Mouse (Mus musculus): ENCODE data around the gene Chic1. TPM values are rescaled to one million over a fixed set of nuclear protein-coding genes. Genes with fewer than 3 reads are reported as not detected.
A peak's percentile ranks its signal among the peaks of the same experiment; 100 is the strongest.

The Chic1 gene
- polyA plus RNA-seq, 1 experiment from 2014 or later: 2.0 TPM

GRCm38 (mm10) chrX:103443755-103444154 lies 87.5 kb downstream of the Chic1 start:
- peak; percentile 78 for TF ChIP-seq CTCF (IDR thresholded peaks at IDR 0.05; ENCODE audit: low read depth)

More at GRCm38 (mm10) chrX:103443755-103444154, 87.5 kb downstream of the Chic1 start:
- H3K27me3 ChIP-seq (replicated peaks; ENCODE audit: control insufficient read depth, insufficient read depth, low read length): peaks cover 14% of the 10 kb centered on the region
- H3K4me1 ChIP-seq (replicated peaks; ENCODE audit: control insufficient read depth, insufficient read depth, low read length): no peaks in the 10 kb centered on the region
- H3K27ac ChIP-seq (ENCODE audit: low read depth, low read length): no peak overlapping the region
- no peaks in the 10 kb centered on the region for H3K36me3 ChIP-seq (ENCODE audit: control insufficient read depth, insufficient read depth)
- H3K4me3 ChIP-seq (ENCODE audit: low read depth, low read length): no peak overlapping the region
- no peak overlapping the region for H3K4me2 ChIP-seq (replicated peaks; ENCODE audit: low read depth)
- H3K9ac ChIP-seq (ENCODE audit: low read depth, low read length): no peak overlapping the region
- no peaks in the 10 kb centered on the region for H3K9me3 ChIP-seq (ENCODE audit: control insufficient read depth)
- 28% methylated on average over 7 of the region's 7 CpGs for WGBS
- no peak for ATAC-seq

Other genes with a start within 250 kb of the Chic1 start
- 1.0 and 1.3 TPM in 2 replicates for gene Nap1l2, start 169.8 kb upstream of the Chic1 start, polyA plus RNA-seq (2015; fragmentation: Nextera tagmentation; extraction: Ambion mirVana)
- gene Cdx4, start 35.1 kb upstream of the Chic1 start, polyA plus RNA-seq (2015; fragmentation: Nextera tagmentation; extraction: Ambion mirVana): not detected in 2 replicates
- 0.25 and 0.58 TPM in 2 replicates for gene Tsx, start 58.0 kb downstream of the Chic1 start, polyA plus RNA-seq (2015; fragmentation: Nextera tagmentation; extraction: Ambion mirVana)
- not detected in 2 replicates for gene Gm26992, start 65.5 kb downstream of the Chic1 start, polyA plus RNA-seq (2015; fragmentation: Nextera tagmentation; extraction: Ambion mirVana)

Data from intestine, postnatal 0 days (tissue).